Mouse (Mus musculus) embryonic fibroblast, embryonic 13.5 days (primary cell): ENCODE results near the gene Art3.

Experiments
- CTCF ChIP-seq: IDR thresholded peaks from 2 replicates; pipeline ENCODE4 v1.5.1; 2011; ENCODE audit warnings: mild to moderate bottlenecking, control low read depth, low read length, moderate library complexity, borderline replicate concordance; ENCODE audit not compliant: insufficient read depth
- POLR2A ChIP-seq: IDR thresholded peaks from 2 replicates; pipeline ENCODE4 v1.6.1; 2011; ENCODE audit warnings: low read depth, mild to moderate bottlenecking, control low read depth, low read length, moderate library complexity

DNA sequence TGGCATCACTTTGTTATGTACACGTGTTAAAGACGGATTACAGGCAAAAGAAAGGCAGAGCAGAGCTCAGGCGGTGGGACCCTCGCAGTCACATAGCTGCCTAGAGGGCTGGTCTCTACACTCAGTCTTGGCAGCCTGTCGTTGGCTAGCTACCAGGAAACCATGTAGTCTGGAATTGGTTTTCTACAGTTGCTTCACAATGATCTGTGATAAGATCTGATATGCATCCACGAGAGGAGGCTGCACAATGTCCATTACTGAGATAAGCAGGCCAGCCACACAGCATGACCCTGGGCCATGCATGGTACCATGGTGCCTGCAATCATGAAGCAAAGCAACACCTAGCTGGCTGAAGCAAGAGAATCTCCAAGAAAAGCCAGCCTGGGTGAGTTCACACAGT lies 43.8 kb upstream of the Art3 start:
- TF ChIP-seq CTCF: no peak
- TF ChIP-seq POLR2A: no peak
